Mouse (Mus musculus) CD4-positive, CD25-positive, alpha-beta regulatory T cell (primary cell): ENCODE measurements around the gene Ankrd52. TPM values are rescaled to one million over a fixed set of nuclear protein-coding genes. Genes with fewer than 3 reads are reported as not detected.

Experiments
- polyA plus RNA-seq: library from polyadenylated mRNA; unstranded; fragments of 100-300 nt; shearing (Covaris generic); gene quantifications from one replicate; pipeline ENCODE4 v1.2.1, GENCODE M21; 2017

Gene Ankrd52
- 7.0 TPM for polyA plus RNA-seq

DNA sequence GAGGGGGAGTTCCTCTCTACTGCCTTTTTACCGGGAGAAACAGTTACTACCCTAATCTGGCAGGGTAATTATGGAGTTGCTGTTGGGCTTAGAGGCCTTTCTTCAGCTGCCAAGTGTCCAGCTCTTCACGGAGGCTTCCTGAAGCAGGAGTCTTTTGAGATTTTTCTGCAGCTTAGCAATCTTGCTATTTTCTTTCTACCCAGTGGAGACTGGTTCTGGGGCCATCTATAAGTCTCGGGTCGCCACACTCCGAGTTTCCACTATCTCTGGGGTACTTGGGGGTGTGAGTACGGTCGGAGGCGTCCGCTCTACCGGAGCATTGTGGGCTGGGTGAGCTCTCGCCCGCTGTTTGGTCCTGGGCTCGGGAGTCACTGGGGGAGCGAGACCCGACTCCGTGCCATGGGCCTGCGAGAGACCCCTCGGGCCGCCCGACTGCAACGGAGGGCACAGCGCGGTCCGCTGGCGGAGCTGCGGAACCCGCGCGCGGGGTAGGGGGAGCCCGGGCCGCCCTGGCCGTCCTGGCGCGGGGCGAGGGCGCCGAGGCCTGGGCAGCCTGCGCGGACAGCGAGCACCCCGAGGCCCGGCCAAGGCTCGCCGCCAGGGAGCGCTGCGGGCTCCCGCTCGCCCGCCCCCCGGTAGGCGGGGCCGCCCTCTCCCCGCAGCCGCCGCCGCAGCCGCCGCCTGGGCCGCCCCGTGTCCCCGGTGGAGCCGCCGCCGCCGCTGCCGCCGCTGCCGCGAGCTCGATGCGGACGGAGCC, at the start of gene Ankrd52:
Gene Ankrd52 (plus strand): TSS at position 661 of the 757 bp plus-strand sequence.

DNA sequence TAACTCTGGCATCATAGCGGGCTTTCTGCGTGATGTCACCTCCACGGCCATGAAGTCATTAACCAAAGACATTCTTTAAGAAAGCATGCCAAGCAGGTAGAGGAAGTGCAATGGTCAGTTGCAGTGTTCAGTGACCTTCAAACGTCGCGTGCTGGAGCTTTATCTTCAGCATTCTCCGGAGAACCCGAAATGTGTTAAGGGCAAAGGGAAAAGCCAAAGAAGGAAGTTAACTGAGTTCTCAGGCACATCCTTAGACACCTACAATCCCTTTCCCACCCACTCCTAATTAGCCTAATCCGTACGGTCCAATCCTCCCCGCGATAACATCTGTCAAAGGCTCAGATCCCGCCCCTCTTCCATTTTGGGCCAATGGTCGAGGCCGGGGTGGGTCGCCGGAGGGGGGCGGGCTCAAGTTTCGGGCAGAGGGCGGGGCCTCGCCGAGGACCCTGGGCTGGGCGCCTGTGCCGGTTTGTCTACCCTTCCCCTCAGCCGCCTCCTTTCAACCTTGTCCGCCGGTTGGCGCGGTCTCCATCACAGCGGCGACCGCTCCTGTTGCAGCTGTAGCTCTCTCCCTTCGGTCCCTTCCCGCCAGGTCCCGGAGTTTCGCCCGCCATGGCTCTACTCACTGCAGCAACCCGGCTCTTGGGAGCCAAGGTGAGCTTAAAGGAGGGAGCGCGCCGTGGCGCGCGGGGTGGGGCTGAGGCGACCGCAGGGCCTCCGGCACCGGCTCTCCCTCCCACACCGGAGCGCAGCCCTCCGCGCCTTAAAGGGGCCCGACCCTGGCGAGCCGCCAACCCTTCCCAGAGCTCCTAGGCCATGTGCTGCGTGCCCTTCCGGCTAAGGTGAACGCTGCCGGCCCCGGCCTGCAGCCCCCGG, 39.4 kb upstream of the Ankrd52 start, which contains the start of gene Cs:
Gene Cs (plus strand): TSS at position 429 of the 876 bp plus-strand sequence.

DNA sequence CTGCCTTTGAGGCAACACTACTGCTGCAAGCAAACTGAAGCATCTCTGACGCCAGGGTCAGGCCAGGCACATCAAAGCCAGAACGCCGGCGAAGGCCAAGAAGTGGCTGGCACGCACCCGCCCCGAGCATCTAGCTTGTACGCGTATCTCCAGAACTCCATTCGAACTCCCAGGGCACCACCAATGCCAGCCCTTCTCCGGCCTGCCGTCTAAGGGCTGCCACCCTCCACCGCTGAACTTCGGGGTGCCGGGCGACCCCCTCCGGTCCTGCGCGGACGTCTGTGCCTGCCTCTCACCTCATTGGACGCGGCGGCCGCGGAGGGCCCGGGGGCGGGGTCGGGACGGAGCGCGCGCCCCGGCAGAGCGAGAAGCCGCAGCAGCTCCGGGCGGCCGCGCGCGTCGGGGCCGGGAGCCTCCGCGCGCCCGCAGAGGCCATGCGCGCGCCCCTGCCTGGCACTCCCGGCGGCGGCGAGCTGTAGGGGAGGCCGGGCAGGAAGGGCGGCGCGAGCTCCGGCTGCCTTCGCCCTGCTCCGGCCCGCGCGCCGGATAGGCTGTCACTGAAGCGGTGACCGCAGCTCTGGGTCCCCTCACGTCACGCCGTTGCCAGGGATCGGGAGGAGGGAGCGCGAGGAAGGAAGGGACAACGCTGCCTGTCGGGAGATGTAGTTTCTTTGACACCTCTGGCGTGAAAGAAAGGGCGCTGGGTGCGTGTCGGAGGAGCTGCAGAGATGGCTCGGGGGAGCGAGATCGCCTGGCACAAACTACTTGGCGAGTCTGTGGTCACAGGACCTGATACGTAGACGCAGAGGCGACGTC, 8.3 kb upstream of the Ankrd52 start, which contains the start of gene Coq10a:
Gene Coq10a (minus strand): TSS at position 596 of the 816 bp plus-strand sequence.

GRCm38 (mm10) chr10:128401056-128401455, 24.1 kb downstream of the Ankrd52 start, which contains the start of gene Slc39a5:
Gene Slc39a5, minus strand, starts transcription at chr10:128401229.

DNA sequence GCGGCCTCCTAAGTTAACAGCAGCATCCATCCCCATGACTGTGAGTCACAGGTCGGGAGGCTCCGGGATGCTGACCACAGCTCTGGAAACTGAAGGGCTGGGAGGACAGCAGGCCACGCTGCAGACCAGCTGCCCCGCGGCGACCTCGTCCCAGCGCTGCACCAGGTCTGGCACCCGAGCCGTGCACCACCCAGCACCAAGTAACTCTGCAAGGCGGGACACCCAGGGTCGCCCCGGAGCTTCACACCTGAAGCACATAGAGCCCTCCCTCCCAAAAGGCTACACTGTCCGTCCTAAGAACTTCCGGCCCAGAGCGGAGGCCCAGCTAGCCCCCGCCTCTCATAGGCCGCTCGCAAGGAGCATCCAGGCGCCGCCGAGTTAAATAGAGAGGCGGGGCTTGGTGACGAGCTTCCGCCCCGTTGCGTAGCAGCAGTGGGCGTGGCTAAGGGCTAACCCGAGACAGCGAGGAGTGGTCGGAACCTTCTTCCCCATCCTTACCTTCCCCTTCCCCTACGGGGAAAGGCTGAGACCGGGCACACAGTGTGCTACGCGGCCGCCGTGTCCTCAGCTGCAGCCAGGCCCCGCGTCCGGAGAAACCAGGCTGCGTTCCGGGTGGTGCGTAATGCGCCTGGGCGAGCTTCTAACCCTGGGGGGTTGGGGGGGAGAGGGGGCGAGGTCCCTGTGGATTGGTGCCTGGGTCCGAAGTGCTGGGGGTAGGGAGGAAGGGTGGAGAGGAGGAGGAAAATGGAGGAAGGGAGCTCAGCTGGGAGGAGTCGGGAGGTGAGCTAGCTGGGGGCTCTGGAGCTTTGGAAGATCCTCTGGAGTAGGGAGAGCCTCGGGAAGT, 34.5 kb downstream of the Ankrd52 start, which contains the start of the genes Nabp2 and Rnf41:
Gene Nabp2 (minus strand): TSS at position 282 of the 844 bp plus-strand sequence.
Gene Rnf41 (plus strand): TSS at position 447 of the 844 bp plus-strand sequence.

Other genes starting within 250 kb of the Ankrd52 start
- 29.8 TPM for gene Rbms2, start 196.8 kb upstream of the Ankrd52 start, polyA plus RNA-seq
- gene Gls2, start 182.7 kb upstream of the Ankrd52 start, polyA plus RNA-seq, result 0.59 TPM
- 15.2 TPM for gene Spryd4, start 165.3 kb upstream of the Ankrd52 start, polyA plus RNA-seq
- gene Mip, start 151.3 kb upstream of the Ankrd52 start, polyA plus RNA-seq, result not detected
- gene Timeless, start 145.1 kb upstream of the Ankrd52 start, polyA plus RNA-seq, result 26.8 TPM
- 0.17 TPM for gene Apon, start 123.0 kb upstream of the Ankrd52 start, polyA plus RNA-seq
- not detected for gene Apof, start 108.4 kb upstream of the Ankrd52 start, polyA plus RNA-seq
- 78.3 TPM for gene Stat2, start 106.6 kb upstream of the Ankrd52 start, polyA plus RNA-seq
- not detected for gene Il23a, start 78.4 kb upstream of the Ankrd52 start, polyA plus RNA-seq
- gene Pan2, start 73.8 kb upstream of the Ankrd52 start, polyA plus RNA-seq, result 45.7 TPM
- 121 TPM for gene Cnpy2, start 54.7 kb upstream of the Ankrd52 start, polyA plus RNA-seq
- 164 TPM for gene Cs, start 39.4 kb upstream of the Ankrd52 start, polyA plus RNA-seq
- 35.0 TPM for gene Coq10a, start 8.1 kb upstream of the Ankrd52 start, polyA plus RNA-seq
- 0.32 TPM for gene Slc39a5, start 24.1 kb downstream of the Ankrd52 start, polyA plus RNA-seq
- gene Nabp2, start 34.4 kb downstream of the Ankrd52 start, polyA plus RNA-seq, result 104 TPM
- gene Rnf41, start 34.5 kb downstream of the Ankrd52 start, polyA plus RNA-seq, result 39.7 TPM
- gene Smarcc2, start 82.1 kb downstream of the Ankrd52 start, polyA plus RNA-seq, result 127 TPM
- 1,369 TPM for gene Myl6, start 117.0 kb downstream of the Ankrd52 start, polyA plus RNA-seq
- gene Myl6b, start 121.6 kb downstream of the Ankrd52 start, polyA plus RNA-seq, result 3.9 TPM
- 222 TPM for gene Esyt1, start 148.8 kb downstream of the Ankrd52 start, polyA plus RNA-seq
- 24.2 TPM for gene Zc3h10, start 170.7 kb downstream of the Ankrd52 start, polyA plus RNA-seq
- 2,319 TPM for gene Rpl41, start 172.2 kb downstream of the Ankrd52 start, polyA plus RNA-seq
- 36.9 TPM for gene Pa2g4, start 188.9 kb downstream of the Ankrd52 start, polyA plus RNA-seq
- gene Erbb3, start 212.5 kb downstream of the Ankrd52 start, polyA plus RNA-seq, result 7.2 TPM
- 653 TPM for gene Rps26, start 249.6 kb downstream of the Ankrd52 start, polyA plus RNA-seq